Mouse (Mus musculus) E14TG2a.4 (cell line): ENCODE data around the gene Fez2.

Experiments
- H3K27me3 ChIP-seq: 2 replicates; pipeline ENCODE4 v1.6.1; 2014; ENCODE audit warnings: low read length, control low read depth; ENCODE audit not compliant: insufficient read depth
- H3K36me3 ChIP-seq: 2 replicates; pipeline ENCODE4 v1.6.1; 2014; ENCODE audit warnings: low read length, control low read depth; ENCODE audit not compliant: insufficient read depth
- H3K4me1 ChIP-seq: replicated peaks from 2 replicates; pipeline ENCODE4 v1.6.1; 2014; ENCODE audit warnings: low read depth, low read length, control low read depth
- H3K4me3 ChIP-seq: replicated peaks from 2 replicates; pipeline ENCODE4 v1.5.1; 2014; ENCODE audit warnings: mild to moderate bottlenecking, low read length
- H3K9me3 ChIP-seq: 2 replicates; pipeline ENCODE4 v1.6.1; 2014; ENCODE audit warnings: low read length, control low read depth
- CTCF ChIP-seq: conservative IDR thresholded peaks from 2 replicates; pipeline ENCODE4 v1.5.1; 2014; ENCODE audit warnings: low read length
- NANOG ChIP-seq: IDR thresholded peaks from 2 replicates; pipeline ENCODE4 v1.6.1; 2014; ENCODE audit warnings: borderline replicate concordance, low read length, mixed read lengths
- POU5F1 ChIP-seq: IDR thresholded peaks from 2 replicates; pipeline ENCODE4 v1.6.1; 2014; ENCODE audit warnings: low read length, borderline replicate concordance

The Fez2 gene

GRCm38 (mm10) chr17:78429051-78429450 lies 11.1 kb upstream of the Fez2 start:
- Histone ChIP-seq H3K36me3 (no peaks in the 10 kb centered on the region), H3K27me3 (peaks cover 9% of the 10 kb centered on the region), H3K4me3 (no peak overlapping the region), H3K9me3 (peaks cover 7% of the 10 kb centered on the region; the same call in 1 of the 2 replicates), H3K4me1 (no peaks in the 10 kb centered on the region)
- TF ChIP-seq POU5F1: no peak

- peaks cover 9% of the 10 kb centered on the region for H3K4me1 ChIP-seq
- TF ChIP-seq NANOG (no peak), POU5F1 (no peak), CTCF (no peak)
- peaks cover 7% of the 10 kb centered on the region; the same call in 1 of the 2 replicates for H3K9me3 ChIP-seq
- no peak overlapping the region for H3K4me3 ChIP-seq
- peaks cover 23% of the 10 kb centered on the region for H3K27me3 ChIP-seq
- H3K36me3 ChIP-seq: no peaks in the 10 kb centered on the region
These were observed 7.1 kb upstream of the Fez2 start for GRCm38 (mm10) chr17:78425026-78425425.

GRCm38 (mm10) chr17:78419216-78419615 lies 1.3 kb upstream of the Fez2 start:
- no peak for TF ChIP-seq POU5F1
- no peak for TF ChIP-seq CTCF
- no peak for TF ChIP-seq NANOG
- Histone ChIP-seq H3K4me1 (peaks cover 28% of the 10 kb centered on the region), H3K4me3 (no peak overlapping the region), H3K36me3 (no peaks in the 10 kb centered on the region), H3K9me3 (no peaks in the 10 kb centered on the region), H3K27me3 (peaks cover 24% of the 10 kb centered on the region)

GRCm38 (mm10) chr17:78415255-78415654 lies 2.7 kb downstream of the Fez2 start:
- peaks cover 10% of the 10 kb centered on the region for H3K27me3 ChIP-seq
- no peak overlapping the region for H3K4me3 ChIP-seq
- peaks cover 19% of the 10 kb centered on the region for H3K4me1 ChIP-seq
- H3K9me3 ChIP-seq: no peaks in the 10 kb centered on the region
- H3K36me3 ChIP-seq: no peaks in the 10 kb centered on the region
- no peak for TF ChIP-seq NANOG
- TF ChIP-seq CTCF: no peak
- TF ChIP-seq POU5F1: no peak

GRCm38 (mm10) chr17:78409900-78410299 lies 8.1 kb downstream of the Fez2 start:
- no peaks in the 10 kb centered on the region for H3K27me3 ChIP-seq
- peaks cover 26% of the 10 kb centered on the region for H3K4me1 ChIP-seq
- no peaks in the 10 kb centered on the region for H3K9me3 ChIP-seq
- H3K4me3 ChIP-seq: no peak overlapping the region
- TF ChIP-seq CTCF (no peak), POU5F1 (no peak), NANOG (peak; percentile 26; the same call in 1 of the 2 replicates)
- 0 out of 2 replicates have a peak, but pooled peaks cover 2% of the 10 kb centered on the region for H3K36me3 ChIP-seq

- H3K9me3 ChIP-seq: no peaks in the 10 kb centered on the region
- no peaks in the 10 kb centered on the region for H3K27me3 ChIP-seq
- 0 out of 2 replicates have a peak, but pooled peaks cover 12% of the 10 kb centered on the region for H3K36me3 ChIP-seq
- peaks cover 26% of the 10 kb centered on the region for H3K4me1 ChIP-seq
- TF ChIP-seq POU5F1: no peak
- TF ChIP-seq NANOG: no peak
- no peak for TF ChIP-seq CTCF
- H3K4me3 ChIP-seq: no peak overlapping the region
These were observed 9.6 kb downstream of the Fez2 start for GRCm38 (mm10) chr17:78408386-78408785.

GRCm38 (mm10) chr17:78407581-78407980 lies 10.4 kb downstream of the Fez2 start:
- Histone ChIP-seq H3K9me3 (no peaks in the 10 kb centered on the region), H3K4me1 (peaks cover 26% of the 10 kb centered on the region), H3K27me3 (no peaks in the 10 kb centered on the region), H3K36me3 (peaks cover 13% of the 10 kb centered on the region; the same call in 1 of the 2 replicates), H3K4me3 (no peak overlapping the region)
- TF ChIP-seq NANOG: no peak
- TF ChIP-seq CTCF: no peak
- no peak for TF ChIP-seq POU5F1

- TF ChIP-seq POU5F1: no peak
- no peak for TF ChIP-seq CTCF
- no peak for TF ChIP-seq NANOG
- H3K27me3 ChIP-seq: no peaks in the 10 kb centered on the region
- H3K4me1 ChIP-seq: peaks cover 26% of the 10 kb centered on the region
- no peaks in the 10 kb centered on the region for H3K9me3 ChIP-seq
- no peak overlapping the region for H3K4me3 ChIP-seq
- H3K36me3 ChIP-seq: peaks cover 16% of the 10 kb centered on the region; the same call in 1 of the 2 replicates
These were observed 11.1 kb downstream of the Fez2 start for GRCm38 (mm10) chr17:78406854-78407253.

- Histone ChIP-seq H3K9me3 (no peaks in the 10 kb centered on the region), H3K4me3 (no peak overlapping the region), H3K27me3 (no peaks in the 10 kb centered on the region), H3K36me3 (peaks cover 23% of the 10 kb centered on the region), H3K4me1 (peaks cover 26% of the 10 kb centered on the region)
- TF ChIP-seq NANOG: no peak
- TF ChIP-seq CTCF: no peak
- TF ChIP-seq POU5F1: no peak
These were observed 12.6 kb downstream of the Fez2 start for GRCm38 (mm10) chr17:78405336-78405735.
